Mouse (Mus musculus): ENCODE data around the gene Eif4h. TPM values are rescaled to one million over a fixed set of nuclear protein-coding genes. Genes with fewer than 3 reads are reported as not detected.

The Eif4h gene
- polyA plus RNA-seq, 1 experiment from 2014 or later: 426 TPM

DNA sequence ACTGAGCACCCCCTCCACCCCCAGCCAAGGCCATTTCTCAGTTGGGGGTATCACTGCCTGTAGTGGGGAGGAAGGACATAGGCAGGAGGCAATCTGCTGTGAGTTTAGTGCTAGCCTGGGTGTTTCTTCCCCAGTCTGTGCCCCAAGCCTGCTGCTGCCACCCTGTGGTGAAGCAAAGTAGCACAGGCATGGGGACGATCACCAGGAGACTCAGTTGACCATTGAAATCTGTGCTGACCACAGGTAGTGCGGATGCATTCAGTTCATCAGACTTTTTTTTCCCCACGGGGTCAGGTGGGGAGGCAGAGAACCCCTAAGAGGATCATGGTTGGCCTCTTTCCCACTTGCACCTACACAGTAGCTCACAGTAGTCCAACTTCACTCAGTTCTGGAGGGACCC, 22.2 kb downstream of the Eif4h start:
- no peaks in the 10 kb centered on the region for H3K4me1 ChIP-seq
- no peak overlapping the region for H3K4me2 ChIP-seq (replicated peaks)
- no peak overlapping the region for H3K9ac ChIP-seq
- no peak overlapping the region for H3K27ac ChIP-seq
- 74% methylated on average over 3 of the region's 3 CpGs for WGBS
- H3K4me3 ChIP-seq: no peak overlapping the region
- ATAC-seq (ENCODE audit: low FRiP score, low read depth): no peak
- H3K27me3 ChIP-seq (replicated peaks): no peaks in the 10 kb centered on the region
- H3K36me3 ChIP-seq: peaks cover 71% of the 10 kb centered on the region
- H3K9me3 ChIP-seq: no peaks in the 10 kb centered on the region

DNA sequence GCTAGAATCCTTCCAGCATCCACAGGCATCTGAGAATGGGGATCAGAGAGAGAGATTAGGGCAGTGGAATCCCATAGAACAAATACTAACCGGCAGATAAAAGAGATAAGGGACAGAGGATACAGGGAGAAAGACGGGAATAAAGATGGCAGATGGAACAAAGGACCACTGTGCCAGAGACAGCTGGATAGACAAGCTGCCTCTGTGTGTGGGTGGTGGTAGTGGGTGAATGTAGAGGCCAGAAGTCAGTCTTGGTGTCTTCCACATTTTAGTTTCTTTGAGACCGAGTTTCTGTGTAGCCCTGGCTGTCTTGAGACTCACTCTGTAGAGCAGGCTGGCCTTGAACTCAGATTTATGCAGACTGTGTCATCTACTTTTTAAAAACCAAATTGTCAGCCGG, 23.5 kb downstream of the Eif4h start:
- Histone ChIP-seq H3K36me3 (peaks cover 58% of the 10 kb centered on the region), H3K9ac (no peak overlapping the region), H3K27ac (no peak overlapping the region), H3K4me2 (replicated peaks) (no peak overlapping the region), H3K9me3 (no peaks in the 10 kb centered on the region), H3K27me3 (replicated peaks) (no peaks in the 10 kb centered on the region), H3K4me3 (no peak overlapping the region), H3K4me1 (no peaks in the 10 kb centered on the region)
- ATAC-seq (ENCODE audit: low FRiP score, low read depth): no peak
- WGBS: 78% methylated on average over 4 of the region's 4 CpGs

DNA sequence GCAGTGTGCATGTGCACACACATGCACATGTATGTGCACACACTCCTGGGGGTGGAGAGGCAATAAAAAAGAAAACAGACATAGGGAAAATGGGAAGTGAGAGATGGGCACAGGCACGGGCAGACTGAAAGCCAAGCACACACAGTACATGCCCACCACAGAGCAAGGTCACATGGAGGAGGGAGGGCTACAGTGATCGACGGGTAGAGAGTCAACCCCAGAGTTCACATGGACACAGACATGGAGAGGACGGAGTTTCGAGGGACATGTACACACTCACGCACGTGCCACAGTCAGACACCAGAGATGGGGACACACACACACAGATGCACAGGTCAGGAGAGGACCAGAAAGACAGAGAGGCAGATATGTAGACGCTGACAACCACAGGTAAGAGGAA, 23.9 kb downstream of the Eif4h start:
- Histone ChIP-seq H3K36me3 (peaks cover 54% of the 10 kb centered on the region), H3K4me1 (no peaks in the 10 kb centered on the region), H3K4me3 (no peak overlapping the region), H3K9me3 (no peaks in the 10 kb centered on the region), H3K4me2 (replicated peaks) (no peak overlapping the region), H3K27me3 (replicated peaks) (no peaks in the 10 kb centered on the region), H3K27ac (no peak overlapping the region), H3K9ac (no peak overlapping the region)
- 87% methylated on average over 8 of the region's 8 CpGs for WGBS
- 0 out of 2 replicates have a peak, but pooled peaks have one; percentile 21 for ATAC-seq (ENCODE audit: low FRiP score, low read depth)

DNA sequence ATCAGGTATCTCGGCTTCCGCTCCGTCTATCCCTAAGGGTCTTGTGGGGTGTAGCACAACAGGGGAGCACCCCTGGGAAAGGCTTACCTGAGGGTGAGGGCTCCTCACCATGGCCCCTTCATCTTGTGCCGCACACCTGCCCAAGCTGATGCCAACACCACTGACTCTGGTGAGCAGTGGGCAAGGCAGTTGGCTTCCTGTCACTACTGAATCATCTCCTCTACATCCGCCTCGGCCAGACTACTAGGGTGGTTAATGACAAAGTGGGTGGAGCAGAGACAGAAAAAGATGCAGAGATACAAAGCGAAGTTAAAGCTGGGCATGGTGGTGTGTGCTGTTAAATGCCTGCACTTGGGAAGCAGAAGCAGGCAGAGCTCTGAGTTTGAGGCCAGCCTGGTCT, 24.5 kb downstream of the Eif4h start, which contains the start of gene Lat2:
TSS of gene Lat2 (minus strand) at position 224 of the 400 bp plus-strand sequence.
- H3K36me3 ChIP-seq: peaks cover 48% of the 10 kb centered on the region
- no peak for ATAC-seq (ENCODE audit: low FRiP score, low read depth)
- WGBS: 88% methylated on average over 7 of the region's 7 CpGs

DNA sequence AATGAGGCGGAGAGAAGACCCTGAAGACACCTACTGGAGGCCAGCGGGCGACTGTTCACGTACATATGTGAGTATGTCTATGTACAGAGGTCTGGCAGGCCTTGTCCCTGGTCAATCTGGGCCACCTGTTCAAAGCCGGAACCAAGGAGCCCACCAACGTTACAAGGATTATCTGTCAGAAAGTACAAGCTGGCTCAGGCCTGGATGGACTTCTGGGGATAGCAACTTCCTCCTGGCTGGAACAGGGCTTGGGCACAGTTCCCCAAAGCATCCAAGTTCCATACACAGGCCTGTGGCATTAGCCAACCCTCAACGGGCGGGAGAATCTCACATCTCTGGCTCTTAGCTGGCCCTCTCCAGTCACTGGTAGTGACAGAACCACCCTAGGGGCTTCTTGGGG, 25.0 kb downstream of the Eif4h start:
- no peak overlapping the region for H3K27ac ChIP-seq
- ATAC-seq (ENCODE audit: low FRiP score, low read depth): no peak
- WGBS: 91% methylated on average over 8 of the region's 8 CpGs
- H3K27me3 ChIP-seq (replicated peaks): no peaks in the 10 kb centered on the region
- H3K36me3 ChIP-seq: peaks cover 43% of the 10 kb centered on the region
- no peak overlapping the region for H3K9ac ChIP-seq
- no peaks in the 10 kb centered on the region for H3K9me3 ChIP-seq
- no peaks in the 10 kb centered on the region for H3K4me1 ChIP-seq
- H3K4me3 ChIP-seq: no peak overlapping the region
- H3K4me2 ChIP-seq (replicated peaks): no peak overlapping the region

More for the DNA sequence above, 24.5 kb downstream of the Eif4h start, which contains the start of gene Lat2:
- H3K4me2 ChIP-seq (replicated peaks): no peak within 1 kb of the TSS
- H3K27me3 ChIP-seq (replicated peaks): no peaks in the 10 kb centered on the region
- no peak within 1 kb of the TSS for H3K4me3 ChIP-seq
- no peaks in the 10 kb centered on the region for H3K4me1 ChIP-seq
- no peak within 1 kb of the TSS for H3K27ac ChIP-seq
- no peaks in the 10 kb centered on the region for H3K9me3 ChIP-seq
- H3K9ac ChIP-seq: no peak within 1 kb of the TSS

DNA sequence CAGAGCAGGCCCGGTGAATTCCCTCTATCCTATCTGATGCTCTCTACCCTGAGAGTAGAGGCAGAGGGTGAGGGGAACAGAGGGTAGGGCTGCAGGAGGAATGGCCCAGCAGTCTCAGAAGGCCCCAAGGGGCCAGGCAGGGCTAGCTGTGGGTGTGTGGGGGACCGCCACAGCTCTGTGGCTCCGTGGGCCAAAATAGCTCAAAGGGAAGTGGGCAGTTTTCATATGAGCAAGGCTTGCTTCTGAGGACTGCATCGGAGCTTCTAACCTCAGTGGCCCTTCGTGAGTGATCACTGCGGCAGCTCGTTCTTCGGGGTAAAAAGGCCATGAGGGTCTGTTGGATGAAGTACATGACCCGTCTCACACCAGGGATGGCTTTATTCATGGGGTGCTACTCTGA, 25.6 kb downstream of the Eif4h start:
- no peak overlapping the region for H3K4me2 ChIP-seq (replicated peaks)
- H3K27ac ChIP-seq: no peak overlapping the region
- WGBS: 90% methylated on average over 9 of the region's 9 CpGs
- H3K36me3 ChIP-seq: peaks cover 38% of the 10 kb centered on the region
- no peak overlapping the region for H3K4me3 ChIP-seq
- H3K9ac ChIP-seq: no peak overlapping the region
- no peaks in the 10 kb centered on the region for H3K27me3 ChIP-seq (replicated peaks)
- no peaks in the 10 kb centered on the region for H3K4me1 ChIP-seq
- no peaks in the 10 kb centered on the region for H3K9me3 ChIP-seq
- no peak for ATAC-seq (ENCODE audit: low FRiP score, low read depth)

DNA sequence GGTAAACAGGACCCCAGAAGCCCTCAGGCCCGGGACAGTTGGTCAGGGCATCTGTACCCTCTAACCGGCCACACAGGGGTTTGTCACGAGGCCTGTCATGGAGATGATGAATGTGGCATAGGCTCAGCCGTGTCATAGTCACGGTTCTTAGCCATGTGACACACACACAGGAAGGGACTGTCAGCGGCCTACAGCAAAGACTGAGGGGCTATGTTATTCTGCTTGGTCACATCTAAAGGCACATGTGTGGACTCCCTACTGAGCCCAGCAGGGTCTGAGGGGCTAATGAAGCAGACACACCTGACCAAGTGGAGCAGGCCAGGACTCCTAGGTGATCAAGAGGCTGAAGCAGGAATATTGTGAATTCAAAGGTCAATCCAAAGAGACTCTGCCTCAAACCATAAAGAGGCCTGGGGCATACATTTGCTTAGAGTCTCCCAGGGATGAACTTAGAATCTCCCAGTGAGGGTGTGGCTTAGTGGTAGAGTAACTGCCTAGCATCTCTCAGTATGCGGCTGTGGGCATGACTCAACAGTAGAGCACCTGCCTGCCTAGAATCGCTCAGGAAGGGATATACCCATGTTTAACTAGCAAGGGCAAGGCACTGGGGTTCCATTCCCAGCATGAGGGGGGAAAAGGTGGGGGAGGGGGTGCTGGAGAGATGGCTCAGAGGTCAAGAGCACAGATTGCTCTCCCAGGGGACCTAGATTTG, 27.3 kb downstream of the Eif4h start:
- Histone ChIP-seq H3K9ac (no peak overlapping the region), H3K4me2 (replicated peaks) (no peak overlapping the region), H3K27me3 (replicated peaks) (no peaks in the 10 kb centered on the region), H3K36me3 (peaks cover 20% of the 10 kb centered on the region), H3K4me3 (no peak overlapping the region), H3K27ac (no peak overlapping the region), H3K4me1 (no peaks in the 10 kb centered on the region), H3K9me3 (no peaks in the 10 kb centered on the region)
- WGBS: 49% methylated on average over 8 of the region's 8 CpGs
- no peak for ATAC-seq (ENCODE audit: low FRiP score, low read depth)

DNA sequence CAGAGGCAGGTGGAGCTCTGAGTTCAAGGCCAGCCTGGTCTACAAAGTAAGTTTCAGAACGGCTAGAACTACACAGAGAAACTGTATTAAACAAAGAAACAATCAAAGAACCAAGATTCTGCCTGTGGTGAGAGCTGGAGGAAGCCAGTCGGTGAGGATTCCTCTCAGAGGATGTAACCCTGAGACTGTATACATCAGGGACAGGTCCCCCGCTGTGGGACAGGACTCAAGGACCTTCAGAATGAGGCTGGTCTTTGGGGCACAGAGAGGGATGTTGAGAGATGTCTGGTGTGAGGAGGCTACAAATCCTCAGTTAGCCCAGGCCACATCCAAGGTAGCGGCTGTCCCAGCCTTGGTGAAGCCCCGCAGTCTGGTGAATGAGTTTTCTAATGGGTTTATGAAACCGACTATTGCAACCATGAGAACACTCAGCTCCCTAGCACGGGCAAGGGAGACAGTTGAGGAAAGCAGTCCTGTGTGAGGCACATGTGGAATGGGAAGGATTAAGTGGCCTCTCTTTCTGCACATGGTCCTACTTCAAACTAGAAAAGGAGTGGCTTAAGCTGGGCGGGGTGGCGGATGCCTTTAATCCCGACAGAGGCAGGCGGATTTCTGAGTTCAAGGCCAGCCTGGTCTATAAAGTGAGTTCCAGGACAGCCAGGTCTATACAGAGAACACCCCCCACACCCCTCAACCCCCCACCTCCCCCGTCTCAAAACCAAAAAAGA, 29.2 kb downstream of the Eif4h start:
- H3K9me3 ChIP-seq: no peaks in the 10 kb centered on the region
- no peak overlapping the region for H3K9ac ChIP-seq
- 82% methylated on average over 12 of the region's 12 CpGs for WGBS
- no peak overlapping the region for H3K4me3 ChIP-seq
- no peaks in the 10 kb centered on the region for H3K4me1 ChIP-seq
- no peak overlapping the region for H3K27ac ChIP-seq
- no peak overlapping the region for H3K4me2 ChIP-seq (replicated peaks)
- peaks cover 8% of the 10 kb centered on the region for H3K36me3 ChIP-seq
- no peak for ATAC-seq (ENCODE audit: low FRiP score, low read depth)
- no peaks in the 10 kb centered on the region for H3K27me3 ChIP-seq (replicated peaks)

DNA sequence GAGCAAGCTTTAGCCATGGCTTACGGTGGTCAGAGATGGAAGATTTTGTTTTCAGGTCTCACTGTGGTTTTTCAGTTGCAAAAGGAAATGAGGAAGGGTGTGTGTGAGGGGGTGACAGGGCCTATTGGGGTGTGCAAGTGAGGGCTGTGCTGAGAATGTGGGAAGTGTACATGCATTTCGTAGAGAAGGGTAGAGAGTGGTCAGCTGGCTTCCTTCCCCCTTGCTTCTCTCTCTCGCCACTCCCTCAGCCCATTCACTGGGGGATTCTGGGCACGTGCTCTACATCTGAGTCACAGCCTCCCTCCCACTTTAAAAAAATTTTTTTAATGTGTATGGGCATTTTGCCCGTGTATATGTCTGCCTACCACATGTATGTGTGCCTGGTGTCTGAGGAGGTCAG, 32.2 kb downstream of the Eif4h start:
- Histone ChIP-seq H3K9ac (no peak overlapping the region), H3K4me2 (replicated peaks) (no peak overlapping the region), H3K4me3 (no peak overlapping the region), H3K36me3 (peaks cover 10% of the 10 kb centered on the region), H3K27me3 (replicated peaks) (no peaks in the 10 kb centered on the region), H3K4me1 (no peaks in the 10 kb centered on the region), H3K9me3 (no peaks in the 10 kb centered on the region), H3K27ac (no peak overlapping the region)
- no peak for ATAC-seq (ENCODE audit: low FRiP score, low read depth)
- WGBS: 76% methylated on average over 5 of the region's 5 CpGs

DNA sequence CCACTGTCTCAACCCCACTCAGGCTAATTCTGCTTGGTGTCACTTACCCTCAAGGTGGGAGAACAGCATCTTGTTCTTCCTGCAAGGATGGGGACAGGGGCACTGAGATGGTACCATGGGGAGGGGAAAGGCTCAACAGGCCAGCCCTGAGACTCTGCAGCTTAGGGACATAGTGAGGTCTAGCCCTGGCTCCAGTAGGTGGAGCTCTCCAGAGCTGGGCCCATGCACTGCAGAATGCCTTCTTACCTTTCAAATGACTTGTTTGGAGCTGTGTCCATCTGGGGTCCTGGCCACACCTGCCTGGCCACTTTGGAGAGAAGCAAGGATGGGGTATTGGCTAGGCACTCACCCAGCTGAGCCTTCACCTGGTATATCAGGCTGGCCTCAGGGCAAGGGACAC, 33.0 kb downstream of the Eif4h start:
- no peaks in the 10 kb centered on the region for H3K9me3 ChIP-seq
- H3K27me3 ChIP-seq (replicated peaks): no peaks in the 10 kb centered on the region
- no peak overlapping the region for H3K27ac ChIP-seq
- peaks cover 14% of the 10 kb centered on the region for H3K36me3 ChIP-seq
- ATAC-seq (ENCODE audit: low FRiP score, low read depth): no peak
- no peak overlapping the region for H3K4me3 ChIP-seq
- no peak overlapping the region for H3K4me2 ChIP-seq (replicated peaks)
- H3K9ac ChIP-seq: no peak overlapping the region
- H3K4me1 ChIP-seq: no peaks in the 10 kb centered on the region

DNA sequence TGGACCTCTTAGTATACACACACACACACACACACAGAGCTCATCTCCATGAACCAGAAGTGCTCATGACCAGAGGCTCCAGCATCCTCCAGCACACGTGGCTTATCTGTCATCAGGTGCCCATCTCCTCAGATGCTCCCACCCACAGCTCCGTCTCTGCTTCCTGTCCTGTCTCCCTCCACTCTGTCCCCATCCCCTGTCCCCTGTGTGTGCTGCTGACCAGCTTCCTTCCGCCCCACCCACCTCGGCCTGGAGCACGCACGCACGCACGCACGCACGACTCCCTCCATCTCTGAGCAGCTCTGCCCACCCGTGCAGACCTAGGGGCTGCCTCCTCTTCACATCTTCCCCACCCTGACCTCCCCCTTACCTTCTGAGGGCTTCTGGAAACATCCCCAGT, 34.9 kb downstream of the Eif4h start:
- 87% methylated on average over 11 of the region's 11 CpGs for WGBS
- H3K4me1 ChIP-seq: no peaks in the 10 kb centered on the region
- H3K4me3 ChIP-seq: no peak overlapping the region
- H3K9ac ChIP-seq: no peak overlapping the region
- H3K4me2 ChIP-seq (replicated peaks): no peak overlapping the region
- no peak overlapping the region for H3K27ac ChIP-seq
- no peaks in the 10 kb centered on the region for H3K27me3 ChIP-seq (replicated peaks)
- no peaks in the 10 kb centered on the region for H3K9me3 ChIP-seq
- peaks cover 18% of the 10 kb centered on the region for H3K36me3 ChIP-seq
- no peak for ATAC-seq (ENCODE audit: low FRiP score, low read depth)

DNA sequence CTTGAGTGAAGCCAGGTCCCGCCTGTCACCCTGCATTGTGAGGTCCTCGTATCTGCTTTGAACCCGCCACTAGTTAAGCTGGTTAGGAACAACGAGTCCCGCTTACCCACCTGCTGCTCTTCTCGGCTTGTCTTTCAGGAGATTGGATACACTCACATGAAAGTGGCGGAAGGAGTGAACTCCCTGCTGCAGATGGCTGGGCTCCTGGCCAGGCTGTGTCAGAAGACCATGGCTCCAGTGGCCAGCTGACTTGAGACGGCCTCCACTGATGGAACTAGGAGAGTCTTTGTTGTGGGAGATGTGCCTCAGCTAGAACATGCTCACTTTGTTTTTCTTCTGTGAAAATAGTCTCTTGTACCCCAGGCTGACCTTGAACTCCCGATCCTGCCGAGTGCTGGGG, 41.6 kb downstream of the Eif4h start:
- Histone ChIP-seq H3K4me1 (no peaks in the 10 kb centered on the region), H3K36me3 (peaks cover 76% of the 10 kb centered on the region), H3K4me3 (no peak overlapping the region), H3K9me3 (no peaks in the 10 kb centered on the region), H3K27me3 (replicated peaks) (no peaks in the 10 kb centered on the region), H3K4me2 (replicated peaks) (no peak overlapping the region), H3K27ac (no peak overlapping the region), H3K9ac (no peak overlapping the region)
- 90% methylated on average over 10 of the region's 10 CpGs for WGBS
- ATAC-seq (ENCODE audit: low FRiP score, low read depth): no peak

DNA sequence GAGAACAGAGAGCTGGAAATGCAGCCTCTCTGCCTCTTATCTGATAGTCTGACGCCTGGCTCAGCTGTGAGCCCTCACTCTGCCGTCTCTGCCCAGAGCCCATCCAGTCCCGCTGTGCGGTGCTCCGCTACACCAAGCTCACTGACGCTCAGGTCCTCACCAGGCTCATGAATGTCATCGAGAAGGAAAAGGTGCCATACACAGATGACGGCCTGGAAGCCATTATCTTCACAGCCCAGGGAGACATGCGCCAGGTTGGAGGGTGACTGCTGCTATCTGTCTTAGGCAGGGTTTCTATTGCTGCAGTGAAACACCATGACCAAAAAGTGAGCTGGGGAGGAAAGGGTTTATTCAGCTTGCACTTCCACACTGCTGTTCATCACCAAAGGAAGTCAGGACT, 46.2 kb downstream of the Eif4h start:
- H3K27ac ChIP-seq: no peak overlapping the region
- no peaks in the 10 kb centered on the region for H3K4me1 ChIP-seq
- H3K27me3 ChIP-seq (replicated peaks): no peaks in the 10 kb centered on the region
- H3K9ac ChIP-seq: no peak overlapping the region
- no peak overlapping the region for H3K4me2 ChIP-seq (replicated peaks)
- H3K4me3 ChIP-seq: no peak overlapping the region
- peaks cover 87% of the 10 kb centered on the region for H3K36me3 ChIP-seq
- H3K9me3 ChIP-seq: no peaks in the 10 kb centered on the region
- no peak for ATAC-seq (ENCODE audit: low FRiP score, low read depth)
- WGBS: 90% methylated on average over 9 of the region's 9 CpGs

Data from neural tube, embryonic 12.5 days (tissue).